Mouse (Mus musculus): Measurements from ENCODE around the gene Parp4.

DNA sequence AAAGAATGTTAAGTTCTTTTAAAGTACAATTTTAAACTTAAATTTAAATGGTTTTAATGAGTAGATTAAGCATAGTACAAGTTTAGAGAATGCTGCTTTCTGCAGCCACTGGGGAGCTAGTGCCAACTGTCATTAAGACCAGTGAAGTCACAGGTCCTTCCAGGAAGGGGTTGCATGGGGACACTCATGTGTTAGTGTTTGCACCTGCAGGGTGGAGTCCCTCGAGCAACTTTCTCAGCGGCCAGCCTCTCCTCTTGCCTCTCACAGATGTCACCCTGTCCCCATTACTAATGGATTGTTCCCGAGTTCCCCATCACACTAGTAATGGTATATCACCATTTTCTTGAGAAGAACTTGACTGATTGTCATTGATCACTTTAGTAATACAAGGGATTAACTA, 37.8 kb downstream of the Parp4 start:
- no peak for TF ChIP-seq CTCF (IDR thresholded peaks at IDR 0.05; ENCODE audit: control insufficient read depth, insufficient read depth, insufficient read length)
- TF ChIP-seq MYOG (IDR thresholded peaks at IDR 0.05; ENCODE audit: control insufficient read depth, extremely low read depth, insufficient read length): no peak
- no peak for TF ChIP-seq FOSL1 (IDR thresholded peaks at IDR 0.05; ENCODE audit: insufficient read depth, low read length, poor library complexity, severe bottlenecking)
- no peak for TF ChIP-seq USF1 (IDR thresholded peaks at IDR 0.05; ENCODE audit: low read depth)
- TF ChIP-seq MYOD1 (IDR thresholded peaks at IDR 0.05; ENCODE audit: control insufficient read depth, insufficient read length, low read depth): no peak
- TF ChIP-seq CEBPB (IDR thresholded peaks at IDR 0.05; ENCODE audit: low read depth): no peak
- no peak for TF ChIP-seq MAX (IDR thresholded peaks at IDR 0.05)
